Mouse (Mus musculus): Measurements from ENCODE around the gene Mapk7. TPM values are rescaled to one million over a fixed set of nuclear protein-coding genes. Genes with fewer than 3 reads are reported as not detected.

The Mapk7 gene
- polyA plus RNA-seq (2015; fragmentation: Nextera tagmentation; extraction: Ambion mirVana) = 79.4 and 80.0 TPM in 2 replicates

DNA sequence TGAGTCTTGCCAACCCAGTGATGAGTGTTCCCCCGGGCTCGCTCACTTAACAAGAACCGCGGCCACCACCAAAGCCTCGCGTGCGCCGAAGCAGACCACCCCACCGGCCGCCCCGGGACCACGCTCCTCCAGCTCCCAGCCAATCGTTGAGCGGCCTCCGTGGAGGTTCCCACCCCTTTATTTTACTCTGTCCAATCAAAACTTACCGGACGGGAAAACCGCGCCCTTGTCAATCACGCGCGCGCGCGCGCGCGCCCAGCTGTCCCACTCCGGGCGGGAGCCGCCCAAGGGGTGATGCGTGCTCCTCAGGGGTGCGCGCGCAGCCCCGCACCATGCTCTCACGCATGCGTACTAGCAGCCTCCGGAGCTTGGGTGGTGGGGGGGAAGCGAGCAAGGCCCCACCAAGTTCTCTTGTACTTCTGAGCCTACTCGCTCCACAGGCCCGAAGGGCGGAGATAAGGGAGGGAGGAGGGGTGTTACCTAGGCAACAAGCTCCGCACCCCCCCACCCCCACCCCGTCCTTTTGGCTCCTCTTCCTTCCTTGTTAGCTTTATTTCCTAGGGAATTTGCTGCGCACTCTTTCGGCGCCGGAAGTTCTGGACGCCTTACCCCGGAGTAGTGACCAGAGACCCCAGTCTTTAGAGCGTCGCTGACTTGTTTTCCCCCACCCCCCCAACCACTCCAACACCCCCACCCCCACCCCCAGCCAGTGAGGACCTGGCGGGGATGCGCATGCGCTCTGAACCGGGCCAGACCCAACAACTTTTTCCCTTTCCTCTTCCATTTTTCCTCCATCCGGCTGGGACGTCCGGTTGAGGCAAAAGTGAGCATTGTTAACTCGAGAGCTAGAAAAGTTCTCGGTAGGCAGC lies at the start of gene Mapk7:
Mapk7 (minus strand) TSS at position 278 of the 869 bp plus-strand sequence.
- Histone ChIP-seq H3K27me3 (no peaks in the 10 kb centered on the region), H3K4me2 (peak within 1 kb of the TSS; percentile 89), H3K36me3 (peaks cover 35% of the 10 kb centered on the region), H3K4me3 (peak within 1 kb of the TSS; percentile 93), H3K9ac (peak within 1 kb of the TSS; percentile 91), H3K4me1 (peaks cover 30% of the 10 kb centered on the region), H3K9me3 (no peaks in the 10 kb centered on the region), H3K27ac (peak within 1 kb of the TSS; percentile 92)
- ATAC-seq (ENCODE audit: insufficient number of reproducible peaks, insufficient read depth, low FRiP score, low TSS enrichment, low read depth) = peak; percentile 93
- WGBS = under 1% methylated on average over 62 of the region's 62 CpGs

DNA sequence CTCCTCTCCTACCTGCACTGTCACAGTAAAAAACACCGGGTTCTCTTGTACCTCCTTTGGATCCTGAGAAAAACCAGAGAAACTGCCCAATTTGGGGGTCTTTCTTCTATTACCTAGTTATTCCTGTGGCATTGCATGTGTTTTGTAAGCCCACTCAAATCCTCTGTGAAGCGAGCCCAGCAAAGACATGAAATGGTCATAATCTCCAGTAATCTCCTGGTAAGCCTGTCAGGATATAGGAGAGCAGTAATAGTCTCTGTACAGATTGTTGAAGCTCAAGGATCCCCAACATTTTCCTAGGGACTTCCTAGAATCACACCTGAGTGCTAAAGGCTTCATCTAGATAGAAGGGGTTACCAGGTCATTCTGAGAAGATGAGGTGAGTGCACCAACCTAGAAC lies 46.9 kb upstream of the Mapk7 start:
- H3K27ac ChIP-seq = no peak overlapping the region
- H3K9me3 ChIP-seq = no peaks in the 10 kb centered on the region
- no peaks in the 10 kb centered on the region for H3K27me3 ChIP-seq
- peaks cover 36% of the 10 kb centered on the region for H3K36me3 ChIP-seq
- H3K4me2 ChIP-seq = no peak overlapping the region
- no peak for ATAC-seq (ENCODE audit: insufficient number of reproducible peaks, insufficient read depth, low FRiP score, low TSS enrichment, low read depth)
- H3K4me3 ChIP-seq = no peak overlapping the region
- WGBS = 84% methylated on average over 2 of the region's 2 CpGs
- H3K9ac ChIP-seq = no peak overlapping the region
- no peaks in the 10 kb centered on the region for H3K4me1 ChIP-seq

DNA sequence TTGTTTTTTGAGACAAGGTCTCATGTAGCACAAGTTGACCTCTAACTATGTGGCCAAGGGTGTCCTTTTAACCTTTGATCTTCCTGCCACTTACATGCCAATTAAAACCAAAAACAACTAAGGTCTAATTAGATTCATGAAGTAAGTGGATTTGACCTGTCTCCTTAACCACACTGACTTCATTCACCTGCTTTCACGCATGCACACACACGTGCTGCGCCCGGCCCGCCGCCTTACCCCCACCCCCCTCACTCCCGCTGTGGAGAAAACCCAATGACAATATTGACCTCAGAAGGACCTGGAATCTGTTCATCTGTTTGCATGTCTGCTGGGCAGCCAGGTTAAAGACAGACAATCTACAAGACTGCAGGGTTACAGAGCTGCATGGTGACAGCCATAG lies 46.4 kb upstream of the Mapk7 start:
- WGBS = 73% methylated on average over 7 of the region's 7 CpGs
- ATAC-seq (ENCODE audit: insufficient number of reproducible peaks, insufficient read depth, low FRiP score, low TSS enrichment, low read depth) = no peak
- no peak overlapping the region for H3K4me2 ChIP-seq
- no peaks in the 10 kb centered on the region for H3K4me1 ChIP-seq
- H3K36me3 ChIP-seq = peaks cover 31% of the 10 kb centered on the region
- no peak overlapping the region for H3K9ac ChIP-seq
- H3K9me3 ChIP-seq = no peaks in the 10 kb centered on the region
- no peak overlapping the region for H3K4me3 ChIP-seq
- H3K27ac ChIP-seq = no peak overlapping the region
- H3K27me3 ChIP-seq = no peaks in the 10 kb centered on the region

DNA sequence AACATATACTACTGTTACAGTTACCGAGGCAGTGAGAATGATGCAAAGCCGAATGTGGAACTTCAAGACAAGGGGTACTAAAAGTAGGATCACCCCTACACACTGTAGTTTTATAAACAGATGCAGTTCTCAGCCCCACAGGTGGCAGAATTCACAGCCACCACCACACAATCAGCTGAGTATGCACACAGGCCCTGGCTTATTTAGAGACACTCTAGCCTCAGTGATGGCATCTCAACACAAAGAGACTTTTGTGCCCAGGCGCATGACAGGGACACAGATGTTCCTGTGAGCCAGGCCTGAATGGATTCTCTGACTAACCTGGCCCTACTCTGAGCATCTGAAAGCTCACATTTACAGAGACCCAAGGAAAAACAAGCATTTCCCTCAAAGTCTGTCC lies 43.2 kb upstream of the Mapk7 start:
- Histone ChIP-seq H3K36me3 (peaks cover 36% of the 10 kb centered on the region), H3K4me1 (no peaks in the 10 kb centered on the region)
- 74% methylated on average over 3 of the region's 3 CpGs for WGBS

DNA sequence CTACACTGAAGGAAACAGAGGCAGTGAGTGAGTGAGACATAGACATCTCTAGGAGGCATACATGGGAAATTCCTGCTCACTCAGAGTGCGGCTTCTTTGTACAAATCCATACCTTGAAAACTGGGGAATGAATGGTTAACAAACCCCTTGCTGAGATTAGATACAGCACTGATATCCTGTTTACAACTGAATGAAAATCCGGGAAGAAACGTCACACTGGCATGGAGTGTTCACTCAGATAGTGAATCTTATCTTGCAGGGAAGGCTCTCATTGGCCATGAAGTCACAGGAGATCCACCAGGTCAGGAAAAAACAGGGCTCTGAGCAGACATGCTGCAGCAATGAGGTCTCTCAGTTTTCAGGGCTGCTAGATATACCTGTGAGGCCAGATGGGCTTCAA lies 42.7 kb upstream of the Mapk7 start:
- no peaks in the 10 kb centered on the region for H3K9me3 ChIP-seq
- no peaks in the 10 kb centered on the region for H3K27me3 ChIP-seq
- H3K27ac ChIP-seq = no peak overlapping the region
- no peaks in the 10 kb centered on the region for H3K4me1 ChIP-seq
- peaks cover 39% of the 10 kb centered on the region for H3K36me3 ChIP-seq
- H3K4me3 ChIP-seq = no peak overlapping the region
- H3K9ac ChIP-seq = no peak overlapping the region
- H3K4me2 ChIP-seq = no peak overlapping the region
- no peak for ATAC-seq (ENCODE audit: insufficient number of reproducible peaks, insufficient read depth, low FRiP score, low TSS enrichment, low read depth)
- 66% methylated on average over 3 of the region's 3 CpGs for WGBS

More for the DNA sequence above, 43.2 kb upstream of the Mapk7 start:
- Histone ChIP-seq H3K4me3 (no peak overlapping the region), H3K27ac (no peak overlapping the region), H3K27me3 (no peaks in the 10 kb centered on the region), H3K9ac (no peak overlapping the region), H3K9me3 (no peaks in the 10 kb centered on the region), H3K4me2 (no peak overlapping the region)
- no peak for ATAC-seq (ENCODE audit: insufficient number of reproducible peaks, insufficient read depth, low FRiP score, low TSS enrichment, low read depth)

DNA sequence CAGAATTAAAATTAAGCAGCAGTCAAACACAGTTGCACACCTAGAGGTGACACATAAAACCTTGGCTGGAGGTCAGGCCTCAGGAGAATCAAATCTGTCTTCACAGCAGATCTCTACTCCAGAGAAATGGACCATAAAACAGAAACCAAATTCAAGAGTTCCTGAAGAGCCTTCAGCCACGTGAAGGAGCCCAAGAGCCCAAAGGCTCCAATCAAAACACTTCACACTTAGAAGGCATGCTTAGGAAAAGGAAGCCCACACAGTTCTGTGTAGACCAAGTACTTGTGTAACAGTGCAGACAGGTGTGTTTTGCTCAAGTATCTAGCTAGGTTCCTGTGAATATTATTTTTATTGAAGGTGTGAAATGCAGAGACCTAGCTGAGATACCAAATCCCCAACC lies 41.3 kb upstream of the Mapk7 start:
- 66% methylated on average over 1 of the region's 1 CpGs for WGBS
- no peak overlapping the region for H3K9ac ChIP-seq
- no peak overlapping the region for H3K27ac ChIP-seq
- no peak overlapping the region for H3K4me2 ChIP-seq
- H3K36me3 ChIP-seq = peaks cover 42% of the 10 kb centered on the region
- no peak overlapping the region for H3K4me3 ChIP-seq
- H3K4me1 ChIP-seq = no peaks in the 10 kb centered on the region
- no peak for ATAC-seq (ENCODE audit: insufficient number of reproducible peaks, insufficient read depth, low FRiP score, low TSS enrichment, low read depth)
- H3K27me3 ChIP-seq = no peaks in the 10 kb centered on the region
- no peaks in the 10 kb centered on the region for H3K9me3 ChIP-seq

DNA sequence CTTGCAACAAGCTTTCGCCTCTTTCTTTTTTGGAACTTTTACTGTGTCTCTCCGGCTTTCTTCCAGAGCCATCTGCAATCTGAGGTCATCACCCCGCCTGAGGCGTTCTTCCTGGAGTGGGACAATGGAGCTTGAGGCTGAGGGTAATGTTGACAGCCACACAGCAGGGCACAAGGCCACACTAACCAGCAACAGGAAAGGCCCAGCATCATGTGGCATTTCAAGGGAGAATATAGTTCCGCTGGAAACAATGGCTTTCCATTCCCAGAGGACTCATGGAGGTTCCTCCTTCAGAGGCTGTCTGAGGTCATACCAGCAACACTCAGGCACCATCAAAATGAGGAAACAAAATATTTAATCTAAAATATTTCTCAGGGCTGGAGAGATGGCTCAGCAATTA lies 39.4 kb upstream of the Mapk7 start:
- WGBS = 57% methylated on average over 5 of the region's 5 CpGs
- H3K36me3 ChIP-seq = peaks cover 45% of the 10 kb centered on the region
- no peaks in the 10 kb centered on the region for H3K9me3 ChIP-seq
- H3K9ac ChIP-seq = no peak overlapping the region
- no peaks in the 10 kb centered on the region for H3K4me1 ChIP-seq
- no peak overlapping the region for H3K4me3 ChIP-seq
- ATAC-seq (ENCODE audit: insufficient number of reproducible peaks, insufficient read depth, low FRiP score, low TSS enrichment, low read depth) = no peak
- no peaks in the 10 kb centered on the region for H3K27me3 ChIP-seq
- H3K27ac ChIP-seq = no peak overlapping the region
- H3K4me2 ChIP-seq = no peak overlapping the region

DNA sequence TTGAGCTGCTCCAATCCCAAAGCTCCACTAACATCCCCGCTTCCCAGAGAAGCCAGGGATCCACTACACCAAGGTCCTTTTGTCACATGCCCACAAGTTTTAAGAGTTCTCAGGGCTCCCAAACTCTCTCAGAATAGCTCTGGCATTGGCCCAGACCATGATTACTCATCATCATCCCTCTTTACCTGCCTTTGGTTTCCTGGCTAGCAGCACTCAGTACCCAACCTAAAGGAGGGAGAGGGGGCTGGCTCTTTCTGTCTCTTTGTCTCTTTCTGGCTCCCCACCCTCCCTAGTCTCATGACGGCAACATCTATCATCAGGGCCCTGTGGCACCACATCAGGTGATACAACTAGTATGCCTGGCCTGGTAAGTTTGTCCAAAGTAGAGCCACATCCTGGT lies 38.6 kb upstream of the Mapk7 start:
- Histone ChIP-seq H3K4me3 (no peak overlapping the region), H3K36me3 (peaks cover 45% of the 10 kb centered on the region), H3K27ac (no peak overlapping the region), H3K4me1 (no peaks in the 10 kb centered on the region), H3K4me2 (no peak overlapping the region), H3K27me3 (no peaks in the 10 kb centered on the region), H3K9me3 (no peaks in the 10 kb centered on the region), H3K9ac (no peak overlapping the region)
- 89% methylated on average over 2 of the region's 2 CpGs for WGBS
- ATAC-seq (ENCODE audit: insufficient number of reproducible peaks, insufficient read depth, low FRiP score, low TSS enrichment, low read depth) = no peak

DNA sequence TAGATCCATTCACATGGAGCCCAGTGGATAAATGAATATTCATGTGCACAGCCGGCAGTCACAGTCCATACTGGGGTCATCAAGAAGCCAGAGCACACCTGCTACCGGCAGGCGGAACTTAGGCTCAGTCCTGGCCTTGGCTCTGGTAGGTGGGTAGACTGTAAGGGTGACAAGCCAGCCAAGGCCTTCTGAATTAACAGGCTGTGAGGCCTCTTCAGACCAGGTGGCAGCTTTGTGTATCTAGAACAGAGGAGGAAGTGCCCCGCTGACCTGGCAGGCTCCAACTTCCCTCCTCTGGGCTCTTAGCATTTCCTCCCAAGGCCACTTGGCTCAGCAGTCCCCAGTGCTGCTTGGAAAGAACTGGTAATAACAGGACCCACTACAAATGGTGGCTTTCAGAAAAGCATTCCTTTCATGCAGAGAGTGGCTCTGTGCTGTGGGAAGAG lies 35.1 kb upstream of the Mapk7 start:
- 62% methylated on average over 4 of the region's 4 CpGs for WGBS
- no peaks in the 10 kb centered on the region for H3K9me3 ChIP-seq

DNA sequence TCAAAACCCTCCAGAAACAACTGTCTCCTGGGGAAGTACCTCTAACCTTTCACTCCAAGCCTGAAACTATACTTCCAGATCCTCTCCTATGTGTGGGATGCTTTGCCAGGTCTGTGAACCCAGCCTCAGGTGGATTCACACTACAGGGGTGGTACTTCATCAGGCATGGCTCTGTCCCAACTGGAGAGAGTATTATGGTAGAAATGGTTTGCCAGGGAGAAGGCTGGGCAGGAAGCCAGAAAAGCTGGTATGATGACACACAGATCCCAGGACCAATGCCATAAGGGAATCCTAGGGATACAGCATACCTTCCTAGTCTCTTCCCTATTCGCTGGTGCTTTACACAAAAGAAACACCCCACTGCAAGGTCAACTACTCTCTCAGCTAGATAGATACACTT lies 32.7 kb upstream of the Mapk7 start:
- Histone ChIP-seq H3K27ac (no peak overlapping the region), H3K9ac (no peak overlapping the region), H3K27me3 (no peaks in the 10 kb centered on the region), H3K9me3 (no peaks in the 10 kb centered on the region), H3K4me1 (no peaks in the 10 kb centered on the region), H3K4me3 (no peak overlapping the region), H3K4me2 (no peak overlapping the region), H3K36me3 (peaks cover 37% of the 10 kb centered on the region)
- ATAC-seq (ENCODE audit: insufficient number of reproducible peaks, insufficient read depth, low FRiP score, low TSS enrichment, low read depth) = no peak
- WGBS = 86% methylated on average over 1 of the region's 1 CpGs

More for the DNA sequence above, 35.1 kb upstream of the Mapk7 start:
- Histone ChIP-seq H3K27ac (no peak overlapping the region), H3K36me3 (peaks cover 40% of the 10 kb centered on the region), H3K27me3 (no peaks in the 10 kb centered on the region), H3K4me1 (no peaks in the 10 kb centered on the region), H3K4me2 (no peak overlapping the region), H3K4me3 (no peak overlapping the region), H3K9ac (no peak overlapping the region)
- ATAC-seq (ENCODE audit: insufficient number of reproducible peaks, insufficient read depth, low FRiP score, low TSS enrichment, low read depth) = no peak

DNA sequence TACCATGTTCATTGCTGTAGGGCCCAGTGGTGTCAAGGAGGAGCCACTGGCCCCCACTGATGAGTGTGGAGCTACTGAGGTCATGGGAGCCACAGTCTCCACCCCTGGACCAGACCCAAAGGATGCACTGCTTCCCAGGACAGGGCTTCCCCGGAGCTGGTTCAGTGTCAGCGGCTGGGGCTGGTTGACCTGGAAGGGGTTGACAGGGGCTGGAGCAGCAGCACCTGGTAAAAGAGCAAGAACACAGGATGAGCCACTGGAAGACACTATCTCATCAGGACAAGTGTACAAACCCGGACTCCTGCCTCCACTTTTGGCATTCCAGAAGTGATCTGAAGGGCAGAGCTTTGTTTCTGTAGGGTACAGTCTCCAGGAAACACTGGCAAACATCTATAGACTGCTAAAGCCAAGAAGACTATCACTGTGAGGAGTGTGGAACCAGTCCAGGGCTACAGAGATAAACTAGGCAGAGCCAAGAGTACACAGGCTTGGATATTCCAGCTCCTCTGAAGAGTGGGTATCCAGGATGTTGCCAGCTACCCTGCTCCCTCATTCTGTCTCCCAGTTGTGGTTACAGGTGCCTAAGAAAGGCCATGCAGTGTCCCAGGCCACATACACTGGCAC lies 25.4 kb upstream of the Mapk7 start:
- 94% methylated on average over 3 of the region's 3 CpGs for WGBS
- Histone ChIP-seq H3K9ac (no peak overlapping the region), H3K27ac (no peak overlapping the region), H3K27me3 (no peaks in the 10 kb centered on the region), H3K4me1 (no peaks in the 10 kb centered on the region), H3K9me3 (no peaks in the 10 kb centered on the region), H3K4me2 (no peak overlapping the region), H3K36me3 (peaks cover 67% of the 10 kb centered on the region), H3K4me3 (no peak overlapping the region)
- no peak for ATAC-seq (ENCODE audit: insufficient number of reproducible peaks, insufficient read depth, low FRiP score, low TSS enrichment, low read depth)

DNA sequence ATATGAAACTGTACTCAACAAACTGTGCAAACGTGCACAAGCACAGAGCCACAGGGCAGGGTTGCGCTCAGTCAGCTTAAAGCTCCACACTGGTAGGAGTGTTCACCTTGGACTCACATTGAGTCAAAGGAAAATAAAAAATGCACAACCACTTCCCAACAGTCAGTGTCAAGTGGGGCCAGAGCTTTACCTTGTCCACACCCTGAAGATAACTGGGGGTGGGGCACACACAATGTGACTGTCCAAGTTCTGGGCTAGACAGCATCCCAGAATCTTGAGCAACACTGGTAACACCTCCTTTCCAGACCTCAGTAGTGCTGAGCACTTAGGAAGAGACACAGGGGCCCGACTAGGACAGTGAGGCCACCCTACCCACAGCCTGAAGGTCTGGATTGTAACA lies 24.7 kb upstream of the Mapk7 start:
- no peaks in the 10 kb centered on the region for H3K27me3 ChIP-seq
- ATAC-seq (ENCODE audit: insufficient number of reproducible peaks, insufficient read depth, low FRiP score, low TSS enrichment, low read depth) = no peak
- H3K4me3 ChIP-seq = no peak overlapping the region
- H3K36me3 ChIP-seq = peaks cover 71% of the 10 kb centered on the region
- no peak overlapping the region for H3K27ac ChIP-seq
- H3K4me1 ChIP-seq = no peaks in the 10 kb centered on the region
- 93% methylated on average over 3 of the region's 3 CpGs for WGBS
- H3K9me3 ChIP-seq = no peaks in the 10 kb centered on the region
- H3K9ac ChIP-seq = no peak overlapping the region
- no peak overlapping the region for H3K4me2 ChIP-seq
